Mouse (Mus musculus) C2C12 (cell line): ENCODE measurements around the gene Plpp4.

Source experiments
- CEBPB ChIP-seq: IDR thresholded peaks from one replicate; pipeline ENCODE4 v1.6.1; 2011; ENCODE audit warnings: low read depth, mild to moderate bottlenecking, control low read depth, moderate library complexity
- CTCF ChIP-seq: IDR thresholded peaks from one replicate; pipeline ENCODE4 v1.5.1; 2011; ENCODE audit not compliant: control insufficient read depth, insufficient read depth, insufficient read length
- FOSL1 ChIP-seq: IDR thresholded peaks from one replicate; pipeline ENCODE4 v1.8.0; 2011; ENCODE audit warnings: mild to moderate bottlenecking, low read length; ENCODE audit not compliant: poor library complexity, insufficient read depth, severe bottlenecking
- MYOD1 ChIP-seq: IDR thresholded peaks from one replicate; pipeline ENCODE4 v1.6.1; 2011; ENCODE audit warnings: low read depth; ENCODE audit not compliant: control insufficient read depth, insufficient read length
- MYOG ChIP-seq: IDR thresholded peaks from one replicate; pipeline ENCODE4 v1.6.1; 2011; ENCODE audit not compliant: control insufficient read depth, insufficient read length; ENCODE audit errors: extremely low read depth
- USF1 ChIP-seq: IDR thresholded peaks from one replicate; pipeline ENCODE4 v1.6.1; 2011; ENCODE audit warnings: low read depth, mild to moderate bottlenecking, control low read depth, moderate library complexity

DNA sequence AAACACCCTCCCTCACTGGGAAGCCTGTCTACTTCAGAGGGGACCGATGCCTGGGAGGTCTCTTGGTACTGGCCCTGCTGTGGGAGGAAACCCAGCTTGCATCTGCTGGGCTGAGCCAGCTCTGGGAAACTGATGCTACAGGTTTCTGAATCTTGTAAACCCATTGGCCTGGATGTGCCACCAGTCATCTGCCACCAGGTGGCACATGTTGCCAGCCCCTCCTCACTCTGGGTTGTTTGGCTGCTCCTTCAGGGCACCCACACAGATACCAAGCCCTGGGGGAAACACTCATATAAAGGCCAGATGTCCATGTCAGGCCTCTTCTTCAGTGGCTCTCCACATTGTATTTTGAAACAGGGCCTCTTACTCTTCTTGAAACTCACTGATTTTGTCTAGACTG, 36.4 kb downstream of the Plpp4 start:
- TF ChIP-seq MYOG (no peak), CTCF (no peak), MYOD1 (no peak), USF1 (no peak), CEBPB (no peak), FOSL1 (no peak)
